Mouse (Mus musculus) forebrain, embryonic 16.5 days (tissue): ENCODE data around the gene Abca4. TPM values are rescaled to one million over a fixed set of nuclear protein-coding genes. Genes with fewer than 3 reads are reported as not detected.

Experiments used
- ATAC-seq: fragments of 200-750 bp; cut with Nextera tagmentation; 2 replicates; pipeline ENCODE4 v1.8.0; 2017; ENCODE audit warnings: mild to moderate bottlenecking, moderate library complexity
- H3K27ac ChIP-seq: fragments of 300-500 bp; sonication (generic); 2 replicates; pipeline ENCODE4 v1.5.1; 2014; ENCODE audit warnings: low read length, control low read depth
- H3K27me3 ChIP-seq: fragments of 300-500 bp; sonication (generic); replicated peaks from 2 replicates; pipeline ENCODE4 v1.6.1; 2014; ENCODE audit warnings: low read length; ENCODE audit not compliant: control insufficient read depth, insufficient read depth
- H3K36me3 ChIP-seq: fragments of 300-500 bp; sonication (generic); 2 replicates; pipeline ENCODE4 v1.6.1; 2014; ENCODE audit not compliant: control insufficient read depth, insufficient read depth
- H3K4me1 ChIP-seq: fragments of 300-500 bp; sonication (generic); replicated peaks from 2 replicates; pipeline ENCODE4 v1.6.1; 2014; ENCODE audit warnings: low read length; ENCODE audit not compliant: control insufficient read depth, insufficient read depth
- H3K4me2 ChIP-seq: fragments of 300-500 bp; sonication (generic); 2 replicates; pipeline ENCODE4 v1.6.1; 2014; ENCODE audit warnings: mild to moderate bottlenecking, low read length, control low read depth
- H3K4me3 ChIP-seq: fragments of 300-500 bp; sonication (generic); replicated peaks from 2 replicates; pipeline ENCODE4 v1.5.1; 2014; ENCODE audit warnings: mild to moderate bottlenecking, low read length, control low read depth
- H3K9ac ChIP-seq: fragments of 300-500 bp; sonication (generic); replicated peaks from 2 replicates; pipeline ENCODE4 v1.6.1; 2014; ENCODE audit warnings: low read depth, low read length, control low read depth
- H3K9me3 ChIP-seq: fragments of 300-500 bp; sonication (generic); 2 replicates; pipeline ENCODE4 v1.6.1; 2016; ENCODE audit warnings: low read length; ENCODE audit not compliant: control insufficient read depth
- WGBS: fragments of 180-500 bp; shearing (Covaris S2); extraction: QIAGEN DNeasy Blood & Tissue Kit; methylation state at CpG from one replicate; pipeline ENCODE4 v1.1.7; 2014; 5-methylcytosine and 5-hydroxymethylcytosine counted together
- polyA plus RNA-seq: library from polyadenylated mRNA; unstranded; fragments of >200 nt; fragmentation: Nextera tagmentation; extraction: Ambion mirVana; gene quantifications from 2 replicates; pipeline ENCODE4 v1.2.1, GENCODE M21; 2015

Gene Abca4
- polyA plus RNA-seq, 1 experiment from 2014 or later: 0.70 TPM

DNA sequence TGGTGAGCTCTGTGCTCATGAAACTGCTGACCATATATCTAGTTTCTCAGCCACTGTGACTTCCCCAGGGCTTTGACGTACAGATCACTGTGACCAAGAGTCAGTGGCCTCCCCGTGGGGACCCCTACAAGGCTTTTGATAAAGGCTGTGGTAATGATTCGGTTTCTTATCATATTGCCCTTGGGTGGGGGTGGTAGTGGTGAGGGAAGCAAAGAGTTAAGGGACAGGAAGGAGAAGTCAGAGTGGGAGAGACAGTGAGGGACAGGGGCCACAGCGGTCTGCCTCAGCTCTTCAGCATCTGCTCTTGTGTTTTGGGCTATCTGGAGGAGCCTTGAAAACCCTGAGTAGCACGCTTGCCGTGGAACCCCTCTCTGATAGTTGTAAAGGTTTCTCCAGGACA, 46.1 kb downstream of the Abca4 start:
- no peak for ATAC-seq
- H3K4me3 ChIP-seq: no peak overlapping the region
- H3K27me3 ChIP-seq: no peaks in the 10 kb centered on the region
- no peak overlapping the region for H3K27ac ChIP-seq
- H3K4me1 ChIP-seq: 0 out of 2 replicates have a peak, but pooled peaks cover 1% of the 10 kb centered on the region
- no peak overlapping the region for H3K4me2 ChIP-seq
- no peaks in the 10 kb centered on the region for H3K36me3 ChIP-seq
- no peak overlapping the region for H3K9ac ChIP-seq
- WGBS: 90% methylated on average over 6 of the region's 6 CpGs
- H3K9me3 ChIP-seq: no peaks in the 10 kb centered on the region

DNA sequence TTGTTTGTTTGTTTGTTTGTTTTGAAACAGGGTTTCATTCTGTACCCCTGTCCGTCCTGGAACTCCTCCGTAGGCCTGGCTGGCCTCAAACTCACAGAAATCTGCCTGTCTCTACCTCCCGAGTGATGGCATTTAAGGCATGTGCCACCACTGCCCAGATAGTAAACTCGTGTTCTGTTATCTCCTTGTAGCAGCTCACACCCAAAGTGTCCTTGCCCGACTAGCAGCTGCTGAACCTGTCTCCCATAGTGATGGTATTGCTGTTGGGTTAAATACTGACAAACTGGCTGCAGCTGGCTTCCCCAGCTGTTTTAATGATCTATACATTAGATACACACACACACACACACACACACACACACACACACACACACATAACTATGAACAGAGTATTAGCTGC, 55.5 kb downstream of the Abca4 start:
- Histone ChIP-seq H3K27ac (no peak overlapping the region), H3K9ac (no peak overlapping the region), H3K27me3 (no peaks in the 10 kb centered on the region), H3K4me2 (no peak overlapping the region), H3K4me1 (peaks cover 3% of the 10 kb centered on the region; the same call in 1 of the 2 replicates), H3K9me3 (no peaks in the 10 kb centered on the region), H3K36me3 (no peaks in the 10 kb centered on the region), H3K4me3 (no peak overlapping the region)
- no peak for ATAC-seq
- 83% methylated on average over 5 of the region's 5 CpGs for WGBS

DNA sequence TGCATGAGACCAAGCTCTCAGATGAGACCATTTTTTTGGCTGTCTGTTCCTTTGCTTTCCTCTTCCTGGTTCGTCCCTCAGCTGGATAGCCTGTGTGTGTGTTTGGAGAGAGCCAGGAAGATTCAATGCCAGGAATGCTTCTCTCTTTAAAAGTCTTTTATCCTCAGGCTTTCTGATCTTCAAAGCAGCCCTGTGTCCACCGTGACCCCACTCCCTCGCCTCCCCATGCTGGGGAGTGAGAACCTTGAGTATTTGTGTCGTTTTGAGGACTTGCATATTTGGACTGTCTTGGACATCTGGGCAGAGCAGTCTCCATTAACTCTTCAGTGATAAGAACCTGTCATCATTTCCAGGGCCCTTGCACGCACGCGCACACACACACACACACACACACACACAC, 57.8 kb downstream of the Abca4 start:
- peaks cover 3% of the 10 kb centered on the region; the same call in 1 of the 2 replicates for H3K4me1 ChIP-seq
- 70% methylated on average over 7 of the region's 7 CpGs for WGBS
- ATAC-seq: no peak

DNA sequence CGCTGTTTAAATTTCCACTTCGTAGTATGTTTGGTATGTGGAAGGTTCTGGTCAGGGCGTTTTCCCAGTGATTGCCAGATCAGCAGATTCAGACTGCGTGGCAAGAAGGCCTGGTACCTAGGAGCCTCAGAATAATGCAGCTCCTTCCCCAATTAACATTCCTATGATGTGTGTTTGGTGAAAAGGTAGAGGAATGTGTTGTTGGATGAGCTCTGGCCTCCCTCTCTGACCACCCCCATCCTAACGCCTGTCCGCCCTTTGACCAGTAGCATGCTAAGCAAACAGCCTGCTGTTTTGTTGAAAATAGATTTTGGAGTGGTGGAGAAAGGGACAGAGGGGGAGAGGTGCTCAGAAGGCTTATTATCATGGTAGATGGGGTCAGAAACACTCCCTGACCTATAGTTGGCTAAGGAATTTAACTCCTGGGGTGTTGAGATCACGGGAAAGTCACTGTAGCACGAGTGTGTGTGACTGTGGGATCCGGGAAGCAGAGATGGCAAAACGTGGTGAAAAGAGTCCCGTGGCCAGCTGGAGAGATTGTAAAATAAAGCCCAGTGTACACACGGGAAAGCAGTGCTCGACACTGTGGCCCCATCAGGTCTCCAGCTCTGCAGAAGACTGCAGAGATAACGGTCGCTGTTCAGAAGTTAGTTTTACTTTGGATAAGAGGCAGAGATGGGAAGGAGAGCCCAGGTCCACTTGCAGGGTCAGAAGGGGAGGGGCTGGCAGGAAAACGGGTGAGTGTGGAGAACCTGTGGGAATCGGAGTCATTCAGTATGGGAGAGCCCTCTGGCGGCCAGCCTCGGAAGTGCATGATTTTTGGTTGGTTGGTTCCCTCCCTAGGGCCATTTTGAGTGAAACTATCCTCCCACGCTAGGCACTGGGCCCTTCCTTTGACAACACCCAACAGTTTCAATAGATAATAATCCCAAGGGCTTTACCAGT, 59.9 kb downstream of the Abca4 start:
- no peaks in the 10 kb centered on the region for H3K9me3 ChIP-seq
- H3K27ac ChIP-seq: no peak overlapping the region
- peak; percentile 57; the same call in 1 of the 2 replicates for ATAC-seq
- no peak overlapping the region for H3K9ac ChIP-seq
- no peaks in the 10 kb centered on the region for H3K36me3 ChIP-seq
- no peaks in the 10 kb centered on the region for H3K27me3 ChIP-seq
- 25% methylated on average over 20 of the region's 20 CpGs for WGBS
- H3K4me1 ChIP-seq: peaks cover 3% of the 10 kb centered on the region; the same call in 1 of the 2 replicates
- H3K4me3 ChIP-seq: no peak overlapping the region
- peak overlapping the region; percentile 16; the same call in 1 of the 2 replicates for H3K4me2 ChIP-seq

More for the DNA sequence above, 57.8 kb downstream of the Abca4 start:
- no peaks in the 10 kb centered on the region for H3K27me3 ChIP-seq
- no peaks in the 10 kb centered on the region for H3K9me3 ChIP-seq
- no peak overlapping the region for H3K9ac ChIP-seq
- no peak overlapping the region for H3K4me2 ChIP-seq
- H3K27ac ChIP-seq: no peak overlapping the region
- no peaks in the 10 kb centered on the region for H3K36me3 ChIP-seq
- H3K4me3 ChIP-seq: no peak overlapping the region

DNA sequence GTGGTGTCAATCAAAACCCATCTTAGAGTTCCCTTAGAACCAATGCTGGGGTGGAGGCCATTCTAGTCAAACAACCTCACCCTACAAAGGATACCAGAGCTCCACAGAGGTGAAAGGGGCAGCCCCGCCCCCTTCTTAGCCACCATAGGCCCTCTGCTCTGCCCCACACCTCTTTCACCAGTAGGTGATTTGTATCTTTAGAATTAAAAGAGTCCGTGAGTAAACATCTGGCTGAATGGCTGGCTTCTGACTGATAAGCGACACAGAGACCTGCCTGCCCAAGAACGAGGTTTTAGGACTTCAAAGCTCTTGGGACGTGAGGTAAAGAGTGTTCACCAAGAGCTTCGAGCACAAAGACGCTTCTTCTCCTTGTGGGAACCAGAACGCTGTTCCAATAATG, 62.7 kb downstream of the Abca4 start:
- Histone ChIP-seq H3K4me2 (no peak overlapping the region), H3K36me3 (no peaks in the 10 kb centered on the region), H3K27ac (no peak overlapping the region), H3K4me3 (no peak overlapping the region), H3K4me1 (peaks cover 10% of the 10 kb centered on the region), H3K27me3 (no peaks in the 10 kb centered on the region), H3K9me3 (no peaks in the 10 kb centered on the region), H3K9ac (no peak overlapping the region)
- ATAC-seq: no peak
- 79% methylated on average over 8 of the region's 8 CpGs for WGBS

DNA sequence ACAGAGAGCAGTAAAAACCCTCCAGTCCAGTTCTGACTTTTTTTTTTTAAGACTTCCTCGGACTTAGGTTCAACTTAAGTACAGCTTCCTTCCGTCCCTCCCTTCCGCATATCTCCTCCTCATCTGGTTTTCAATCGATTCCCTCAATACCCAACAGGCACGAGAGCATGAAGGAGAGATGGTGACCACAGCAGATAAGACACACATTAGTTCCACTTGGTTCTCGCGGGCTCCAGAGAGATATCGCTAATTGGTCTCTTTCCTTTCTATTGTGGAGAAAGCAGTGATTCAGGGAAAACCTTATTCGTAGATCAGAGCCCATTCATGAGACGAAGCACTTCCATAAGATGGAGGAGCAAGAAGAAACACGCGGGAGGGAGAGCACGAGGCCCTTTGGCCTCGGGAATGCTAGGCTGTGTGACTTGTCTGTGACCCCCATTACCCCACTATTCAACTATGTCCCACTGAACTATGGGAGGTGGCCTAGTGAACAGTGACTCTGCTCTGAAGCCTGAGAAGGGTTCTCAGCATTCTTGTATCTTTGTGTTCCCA, 63.5 kb downstream of the Abca4 start:
- ATAC-seq: no peak
- H3K4me2 ChIP-seq: no peak overlapping the region
- WGBS: 76% methylated on average over 14 of the region's 14 CpGs

DNA sequence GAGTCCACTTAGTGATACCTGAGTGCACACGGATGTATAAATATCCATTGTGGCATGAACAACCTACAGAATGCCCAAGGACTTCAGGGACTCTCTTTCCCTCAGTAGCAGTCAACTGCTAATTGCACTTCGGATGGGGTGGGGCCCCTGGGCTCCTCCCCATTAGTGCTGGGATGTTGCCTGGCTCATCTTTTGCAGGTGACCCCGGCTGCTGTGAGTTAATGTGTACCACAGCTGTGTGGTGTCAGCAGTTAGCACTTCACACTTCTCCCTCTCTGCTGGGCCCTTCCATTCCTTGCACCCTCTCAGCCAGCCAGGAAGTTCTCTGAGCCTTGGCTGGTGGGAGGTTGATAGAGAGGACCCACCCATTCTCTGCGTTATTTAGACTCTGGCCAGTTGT, 65.2 kb downstream of the Abca4 start:
- H3K9me3 ChIP-seq: no peaks in the 10 kb centered on the region
- H3K27ac ChIP-seq: no peak overlapping the region

More for the DNA sequence above, 63.5 kb downstream of the Abca4 start:
- H3K4me1 ChIP-seq: peaks cover 10% of the 10 kb centered on the region
- H3K27me3 ChIP-seq: no peaks in the 10 kb centered on the region
- no peaks in the 10 kb centered on the region for H3K9me3 ChIP-seq
- no peaks in the 10 kb centered on the region for H3K36me3 ChIP-seq
- H3K4me3 ChIP-seq: no peak overlapping the region
- no peak overlapping the region for H3K27ac ChIP-seq
- no peak overlapping the region for H3K9ac ChIP-seq

DNA sequence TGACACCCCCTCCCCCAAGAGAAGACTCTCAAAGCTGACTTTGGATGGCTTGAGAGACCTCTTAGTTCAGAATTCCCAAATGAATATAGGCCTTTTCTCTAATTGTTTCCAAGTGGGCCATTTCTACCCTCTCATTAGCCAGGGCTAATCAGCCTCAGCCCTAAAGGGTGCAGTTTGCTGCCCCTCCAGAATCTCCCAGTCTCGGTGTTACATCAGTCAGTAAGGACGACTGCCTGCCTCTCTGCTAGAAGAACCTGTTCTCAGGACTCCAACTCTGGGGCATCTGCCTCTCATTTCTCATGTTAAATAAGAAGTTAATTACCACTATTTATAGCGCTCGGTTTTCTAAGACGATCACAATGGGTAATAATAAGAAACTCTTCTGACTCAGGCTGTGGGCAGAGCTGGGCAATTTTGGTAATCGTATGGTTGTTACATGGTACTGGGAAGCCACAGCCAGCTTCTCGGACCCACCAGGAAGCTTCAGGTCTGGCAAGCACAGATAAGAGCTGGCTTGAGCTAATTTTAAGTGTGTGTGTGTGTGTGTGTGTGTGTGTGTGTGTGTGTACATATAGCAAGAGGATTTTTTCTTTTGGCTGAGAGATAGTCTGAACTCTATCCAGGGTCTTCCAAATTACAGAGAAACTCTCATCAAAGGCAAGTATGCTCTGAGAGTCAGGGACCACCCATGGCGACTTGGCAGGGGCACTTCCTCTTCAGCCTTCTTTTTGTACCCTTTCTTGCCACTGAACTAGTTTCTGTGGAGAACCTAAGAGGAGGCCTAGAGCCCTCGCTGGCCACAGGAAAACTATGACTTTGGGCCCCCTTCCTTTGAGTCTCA, 67.1 kb downstream of the Abca4 start:
- WGBS: 26% methylated on average over 9 of the region's 9 CpGs
- H3K9me3 ChIP-seq: no peaks in the 10 kb centered on the region
- no peaks in the 10 kb centered on the region for H3K27me3 ChIP-seq
- ATAC-seq: 0 out of 2 replicates have a peak, but pooled peaks have one; percentile 36
- H3K36me3 ChIP-seq: no peaks in the 10 kb centered on the region
- H3K4me2 ChIP-seq: no peak overlapping the region
- no peak overlapping the region for H3K4me3 ChIP-seq
- H3K27ac ChIP-seq: no peak overlapping the region
- H3K9ac ChIP-seq: no peak overlapping the region
- peaks cover 6% of the 10 kb centered on the region; the same call in 1 of the 2 replicates for H3K4me1 ChIP-seq

More for the DNA sequence above, 65.2 kb downstream of the Abca4 start:
- ATAC-seq: no peak
- 89% methylated on average over 4 of the region's 4 CpGs for WGBS
- H3K4me1 ChIP-seq: peaks cover 6% of the 10 kb centered on the region; the same call in 1 of the 2 replicates
- no peak overlapping the region for H3K4me2 ChIP-seq
- no peaks in the 10 kb centered on the region for H3K36me3 ChIP-seq
- H3K9ac ChIP-seq: no peak overlapping the region
- no peak overlapping the region for H3K4me3 ChIP-seq
- no peaks in the 10 kb centered on the region for H3K27me3 ChIP-seq
